Mouse (Mus musculus) monocyte, adult 5-6 weeks (primary cell): Measurements from ENCODE around the gene Psma5. TPM values are rescaled to one million over a fixed set of nuclear protein-coding genes. Genes with fewer than 3 reads are reported as not detected.
"Not testable (repeated sequence)": the region's sequence is repeated elsewhere in the genome, so short reads cannot be mapped to it uniquely, and the experiment has no call there.

Experiments used
- ATAC-seq: fragments of 153-309, 156-312 bp; replicated peaks from 2 replicates; pipeline ENCODE4 v1.8.0; 2017; ENCODE audit warnings: mild to moderate bottlenecking; ENCODE audit not compliant: low TSS enrichment, insufficient number of reproducible peaks, severe bottlenecking, poor library complexity, low FRiP score
- total RNA-seq: library from RNA; stranded (forward); fragments of 200-1000, 200-491, 200-594 nt; gene quantifications from 3 replicates; pipeline ENCODE4 v1.2.3, GENCODE M21; 2017

Gene Psma5
- total RNA-seq, 1 experiment from 2014 or later = 139 TPM

- no peak for ATAC-seq
Measured at GRCm38 (mm10) chr3:108257831-108258500, 1.2 kb downstream of the Psma5 start.

- ATAC-seq = no peak
Measured at GRCm38 (mm10) chr3:108259319-108259718, 2.6 kb downstream of the Psma5 start.

GRCm38 (mm10) chr3:108279495-108279894, 22.8 kb downstream of the Psma5 start:
- not testable (repeated sequence) for ATAC-seq

- ATAC-seq = no peak
Measured at GRCm38 (mm10) chr3:108282401-108283240, 25.9 kb downstream of the Psma5 start.

- no peak for ATAC-seq
Measured at GRCm38 (mm10) chr3:108283241-108283561, 26.5 kb downstream of the Psma5 start.

GRCm38 (mm10) chr3:108283781-108284601, 27.3 kb downstream of the Psma5 start, which contains the start of gene Sort1:
Gene Sort1, plus strand, starts transcription at chr3:108284082.
- peak; percentile 66; the same call in 1 of the 2 replicates for ATAC-seq

GRCm38 (mm10) chr3:108285078-108285711, 28.5 kb downstream of the Psma5 start:
- no peak for ATAC-seq

- no peak for ATAC-seq
Measured at GRCm38 (mm10) chr3:108286671-108287439, 30.1 kb downstream of the Psma5 start.

- no peak for ATAC-seq
Measured at GRCm38 (mm10) chr3:108287811-108288805, 31.4 kb downstream of the Psma5 start.

- peak; percentile 32; the same call in 1 of the 2 replicates for ATAC-seq
Measured at GRCm38 (mm10) chr3:108289311-108290130, 32.8 kb downstream of the Psma5 start.

- ATAC-seq = no peak
Measured at GRCm38 (mm10) chr3:108291036-108291799, 34.5 kb downstream of the Psma5 start.

GRCm38 (mm10) chr3:108294398-108294797, 37.7 kb downstream of the Psma5 start:
- no peak for ATAC-seq

- ATAC-seq = peak; percentile 65; the same call in 1 of the 2 replicates
Measured at GRCm38 (mm10) chr3:108295379-108296219, 38.9 kb downstream of the Psma5 start.

GRCm38 (mm10) chr3:108296220-108297049, 39.7 kb downstream of the Psma5 start:
- no peak for ATAC-seq
